Mouse (Mus musculus) urinary bladder, adult 2 months (tissue): ENCODE results near the gene D930020B18Rik. TPM values are rescaled to one million over a fixed set of nuclear protein-coding genes. Genes with fewer than 3 reads are reported as not detected.

Experiments
- DNase-seq: peaks from one replicate; pipeline ENCODE4 v3.0.0; 2022; ENCODE audit warnings: low spot score
- polyA plus RNA-seq: library from polyadenylated mRNA; depleted of rRNA; stranded (reverse); fragments of >200 nt; gene quantifications from 2 replicates; pipeline ENCODE4 v1.2.3, GENCODE M21; 2012

D930020B18Rik gene
- polyA plus RNA-seq, 1 experiment: 0.03 TPM

GRCm38 (mm10) chr10:121639573-121639972, 1.8 kb upstream of the D930020B18Rik start:
- no peak for DNase-seq

- no peak for DNase-seq
Observed at GRCm38 (mm10) chr10:121640150-121640930, 1.0 kb upstream of the D930020B18Rik start.

DNA sequence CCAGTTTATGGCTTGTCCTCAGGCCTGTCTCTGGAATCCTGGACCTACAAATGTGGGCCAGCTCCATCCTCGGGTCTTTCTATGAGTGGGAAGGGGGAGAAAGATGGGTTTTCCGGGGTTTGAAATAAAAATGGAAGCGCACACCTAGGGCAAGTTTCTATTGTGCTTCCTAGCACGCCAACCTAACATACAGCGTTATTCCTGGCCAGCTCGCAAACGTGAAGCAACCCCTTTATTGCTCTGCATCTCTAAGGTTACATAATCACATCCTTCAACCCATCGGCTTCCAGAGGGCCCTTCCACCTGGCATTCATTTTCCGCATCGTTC, 480 bp upstream of the D930020B18Rik start:
- no peak for DNase-seq

DNA sequence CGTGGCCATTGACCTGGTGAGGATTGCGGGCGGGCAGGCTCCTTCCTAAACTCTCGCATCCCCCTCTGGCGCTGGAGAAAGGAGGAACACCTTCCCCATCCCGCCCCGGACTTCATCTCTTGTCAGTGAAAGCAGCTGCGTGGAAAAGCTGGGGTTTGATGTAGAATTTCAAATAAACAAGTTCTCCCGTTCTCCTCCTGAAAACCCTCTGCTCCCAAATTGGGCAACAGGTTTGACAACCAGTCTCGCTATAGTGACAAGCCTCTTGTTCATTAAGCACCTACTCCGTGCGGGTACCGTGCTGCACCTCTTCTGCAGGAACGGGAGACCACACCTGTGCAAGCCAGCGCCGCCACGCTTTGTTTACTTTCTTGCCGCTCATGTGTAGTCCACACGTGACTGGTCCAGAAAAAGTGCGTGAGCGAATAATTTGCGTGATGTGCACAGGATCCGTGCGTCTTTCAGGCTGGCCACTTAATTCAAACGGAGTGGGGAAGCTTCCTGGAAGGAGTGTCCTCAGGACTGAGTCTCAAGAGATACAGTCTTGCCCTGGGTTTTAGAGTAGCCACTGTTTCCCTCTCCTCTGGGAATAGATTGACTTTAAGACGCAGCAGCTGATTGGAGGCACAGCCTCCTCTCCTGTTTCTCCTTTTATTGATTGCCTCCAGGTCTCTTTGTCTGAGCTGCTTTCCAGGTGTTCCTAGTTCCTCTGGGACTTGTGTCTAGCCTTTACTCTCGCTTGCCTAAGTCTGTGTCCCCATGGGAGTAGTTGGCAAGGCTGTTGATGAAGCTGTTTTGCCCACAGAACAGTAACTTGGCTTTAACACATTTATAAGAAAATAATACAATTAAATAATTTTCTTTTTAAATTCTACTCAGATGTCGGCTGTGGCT, 913 bp downstream of the D930020B18Rik start:
- DNase-seq: no peak

- no peak for DNase-seq
Observed at GRCm38 (mm10) chr10:121646294-121646693, 4.9 kb downstream of the D930020B18Rik start.

GRCm38 (mm10) chr10:121653079-121653478, 11.7 kb downstream of the D930020B18Rik start:
- DNase-seq: no peak

DNA sequence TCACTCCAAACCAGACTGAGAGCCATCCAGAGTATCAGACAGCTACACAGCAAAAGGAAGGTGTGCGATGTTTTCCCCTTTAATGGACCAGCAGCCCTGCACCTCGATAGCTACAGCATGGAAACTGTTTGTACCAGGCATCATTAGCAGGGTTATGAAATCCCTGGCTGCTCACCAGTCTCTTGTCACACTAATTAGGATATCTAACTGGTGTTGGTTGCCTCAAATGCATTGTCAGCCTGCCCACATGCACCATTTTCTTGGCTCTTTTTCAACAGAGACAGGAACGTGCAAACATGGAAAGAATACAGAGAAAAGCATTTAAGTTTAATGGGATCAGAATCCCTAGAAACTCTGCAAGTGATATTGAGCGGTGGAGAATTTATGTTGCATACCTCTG, 14.5 kb downstream of the D930020B18Rik start:
- DNase-seq: no peak

GRCm38 (mm10) chr10:121662711-121663110, 21.3 kb downstream of the D930020B18Rik start:
- no peak for DNase-seq

DNA sequence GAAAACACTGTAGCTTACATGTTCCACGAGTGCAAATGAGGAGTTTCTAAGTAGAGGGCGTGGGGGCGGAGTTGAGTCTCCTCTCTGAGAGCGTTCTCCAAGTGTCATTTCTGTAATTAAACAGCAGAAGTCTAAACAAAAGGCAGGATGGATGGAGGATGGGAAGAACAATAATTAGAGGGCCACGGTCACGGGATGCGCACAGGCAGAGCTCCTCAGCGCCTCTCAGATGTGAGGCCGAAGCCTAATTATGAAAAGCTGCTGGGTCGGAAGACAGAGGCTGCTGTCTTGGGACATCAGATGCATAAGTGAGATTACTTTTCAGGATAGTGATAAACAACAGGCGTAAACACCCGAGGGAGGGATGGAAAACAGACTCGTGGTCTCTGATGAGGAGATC, 22.2 kb downstream of the D930020B18Rik start:
- no peak for DNase-seq

GRCm38 (mm10) chr10:121665631-121666145, 24.3 kb downstream of the D930020B18Rik start:
- DNase-seq: no peak

GRCm38 (mm10) chr10:121669103-121669502, 27.7 kb downstream of the D930020B18Rik start:
- no peak for DNase-seq

DNA sequence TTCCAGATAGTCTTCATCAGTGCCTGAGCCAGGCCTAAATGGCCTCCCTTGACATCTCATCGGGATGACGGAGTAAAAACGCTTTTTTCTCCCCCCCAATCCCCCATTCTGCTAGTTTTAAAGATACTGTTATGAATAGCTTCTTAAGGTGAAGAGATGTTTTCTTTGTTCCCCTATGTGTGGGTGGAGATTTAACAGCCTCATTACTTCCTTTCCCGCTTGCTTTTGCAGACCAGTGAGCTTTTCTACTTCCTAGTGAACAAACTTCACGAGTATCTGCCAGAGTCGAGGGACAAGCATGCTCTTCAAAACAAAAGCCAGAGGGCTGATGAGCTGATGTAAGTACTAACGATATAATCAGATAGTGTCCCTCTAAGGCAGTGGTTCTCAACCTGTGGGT, 35.6 kb downstream of the D930020B18Rik start:
- no peak for DNase-seq

GRCm38 (mm10) chr10:121680902-121681301, 39.5 kb downstream of the D930020B18Rik start:
- no peak for DNase-seq

- no peak for DNase-seq
Observed at GRCm38 (mm10) chr10:121682539-121682938, 41.2 kb downstream of the D930020B18Rik start.

DNA sequence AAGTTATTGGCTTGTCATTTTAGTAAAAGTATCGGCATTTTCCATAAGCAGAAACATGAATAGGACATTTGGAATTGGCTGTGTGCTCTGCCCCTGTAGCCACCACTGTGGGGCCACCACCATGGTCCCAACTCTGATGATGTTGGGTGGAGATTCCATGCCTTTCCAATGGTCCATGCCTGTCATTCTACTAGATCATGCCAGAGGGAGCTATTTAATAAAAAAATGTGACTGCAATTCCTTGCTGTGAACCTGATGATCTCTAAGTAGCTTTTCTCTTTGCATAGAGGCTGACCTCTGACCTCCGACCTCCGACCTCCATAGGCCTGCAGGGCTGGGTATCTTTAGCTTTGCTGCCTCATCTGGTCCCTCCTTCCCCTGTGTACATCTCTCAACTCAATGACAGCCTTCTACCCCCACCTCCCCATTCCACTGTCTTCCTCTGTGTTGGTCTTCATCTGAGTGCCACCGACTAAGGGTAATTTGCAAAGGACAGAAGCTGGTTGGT, 44.8 kb downstream of the D930020B18Rik start:
- no peak for DNase-seq

GRCm38 (mm10) chr10:121687511-121687910, 46.1 kb downstream of the D930020B18Rik start:
- no peak for DNase-seq

DNA sequence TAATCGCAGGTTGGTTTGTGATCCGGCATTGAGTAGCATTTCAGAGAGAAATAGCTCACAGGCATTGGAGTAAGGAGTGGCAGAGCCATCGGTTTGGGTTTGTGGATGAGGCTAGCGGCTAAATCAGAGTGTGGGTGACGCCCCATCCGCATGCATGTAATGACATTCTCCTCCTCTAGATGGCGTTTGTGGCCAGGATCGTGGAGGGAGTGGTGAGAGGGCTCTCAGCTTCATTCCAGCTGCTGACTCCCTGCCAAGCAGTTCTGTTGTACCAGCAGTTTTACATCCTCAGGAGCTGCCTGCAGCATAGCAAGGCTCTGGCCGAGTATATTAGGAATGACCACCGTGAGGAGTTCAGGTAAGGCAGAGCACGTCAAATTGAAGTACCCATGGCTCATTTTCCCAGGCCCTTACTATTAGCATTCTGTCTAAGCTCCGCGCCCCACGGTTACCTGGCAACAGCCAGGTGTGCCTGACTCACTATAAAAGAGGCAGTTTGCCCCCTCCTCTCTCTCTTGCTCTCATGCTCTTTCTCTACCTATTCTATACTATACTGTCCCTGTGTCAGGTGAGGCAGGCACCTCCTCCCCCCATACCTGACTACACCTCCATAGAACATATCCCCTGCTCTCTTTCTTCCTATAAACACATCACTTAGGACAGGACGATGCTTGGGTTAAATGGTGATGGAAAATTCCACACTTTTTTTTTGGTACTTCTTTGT, 48.4 kb downstream of the D930020B18Rik start:
- DNase-seq: no peak

DNA sequence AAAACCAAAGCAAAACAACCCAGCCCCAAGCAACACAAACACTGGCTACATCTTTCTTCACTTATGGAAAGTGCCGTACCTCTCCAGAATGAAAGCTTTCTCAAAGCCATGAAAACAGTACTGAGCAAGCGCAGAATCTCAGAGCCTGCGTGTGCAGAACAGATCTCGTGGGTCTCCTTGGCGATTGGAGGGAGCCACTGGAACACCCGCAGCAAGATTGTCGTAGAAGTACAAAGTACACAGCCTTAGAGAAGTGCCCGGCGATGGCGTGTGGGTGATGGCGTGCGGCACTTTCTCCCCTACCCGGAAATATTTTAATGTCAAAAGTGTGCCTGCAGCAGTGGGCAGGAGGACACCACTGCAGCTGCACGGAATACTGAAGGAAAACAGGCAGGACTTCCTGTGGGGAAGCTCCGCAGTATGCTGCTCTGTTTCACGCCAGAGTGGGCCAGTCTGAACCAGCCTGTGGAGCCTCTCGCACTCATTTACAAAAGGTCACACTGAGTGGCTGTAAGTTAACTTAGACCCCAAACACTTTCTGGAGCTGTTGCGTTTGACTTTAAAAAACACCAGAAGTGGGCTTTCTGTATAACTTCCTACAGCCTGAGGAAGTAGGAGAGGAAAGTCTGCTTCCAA, 51.7 kb downstream of the D930020B18Rik start:
- DNase-seq: no peak

DNA sequence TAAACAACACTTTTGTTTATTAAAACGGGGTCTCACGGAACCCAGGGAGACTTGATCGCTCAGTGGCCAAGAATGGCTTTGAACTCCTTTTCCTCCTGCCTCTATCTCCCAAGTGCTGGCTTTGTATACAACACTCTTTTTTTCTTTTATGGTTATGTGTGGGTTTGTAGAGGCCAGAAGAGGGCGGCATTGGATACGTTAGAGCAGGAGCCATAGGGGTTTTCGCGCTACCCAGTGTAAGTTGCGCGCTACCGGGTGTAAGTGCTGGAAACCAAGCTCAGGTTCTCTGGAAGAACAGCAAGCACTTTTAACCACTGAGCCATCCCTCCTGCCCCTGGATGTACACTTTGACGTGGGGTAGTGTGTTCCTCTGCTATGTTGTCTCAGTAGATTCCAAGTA, 53.2 kb downstream of the D930020B18Rik start:
- no peak for DNase-seq

DNA sequence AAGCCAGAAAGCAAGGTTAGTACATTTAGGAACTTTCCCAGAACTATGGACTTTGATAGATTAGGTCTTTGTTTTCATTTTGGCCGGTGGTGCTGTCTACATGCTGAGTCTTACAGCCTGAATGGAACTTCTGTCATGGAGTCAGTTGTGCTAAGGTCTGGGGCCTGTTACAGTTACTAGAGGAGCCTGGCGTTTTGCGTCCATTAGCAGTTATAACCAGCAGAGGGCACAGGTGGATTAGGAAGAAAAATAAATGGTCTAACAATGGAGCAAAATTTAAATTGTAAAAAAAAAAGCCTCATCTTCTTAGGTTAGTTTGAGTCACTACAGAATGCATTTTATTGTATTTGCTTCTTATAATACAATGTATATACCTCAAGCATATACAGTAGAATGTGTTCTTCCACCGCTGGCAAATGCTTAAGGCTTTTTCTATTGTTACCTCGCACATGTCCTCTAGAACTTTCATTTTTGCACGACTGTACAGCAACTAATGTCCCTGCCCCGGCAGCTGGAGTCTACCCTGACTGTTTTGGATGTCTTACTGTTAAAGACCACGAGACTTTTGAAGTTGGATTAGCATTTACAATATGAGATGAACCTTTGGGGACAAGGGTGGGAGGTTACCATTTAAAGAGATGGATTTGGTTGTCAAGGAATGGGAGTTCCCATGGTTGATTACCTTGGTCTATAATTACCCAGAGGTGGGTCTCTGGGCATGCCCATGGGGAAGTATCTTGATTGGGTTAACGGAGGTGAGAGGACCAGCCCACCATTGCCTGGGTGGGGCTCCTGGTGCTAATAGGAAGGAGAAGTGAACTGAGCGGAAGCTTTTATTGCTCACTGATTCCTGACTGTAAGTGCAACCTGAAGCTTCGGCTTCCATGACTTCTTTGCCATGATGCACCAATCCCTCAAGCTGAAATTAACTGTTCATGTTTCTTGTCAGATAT, 60.2 kb downstream of the D930020B18Rik start:
- DNase-seq: no peak
